Mouse (Mus musculus) adrenal gland, postnatal 14 days (tissue): ENCODE measurements around the gene Znrd1. TPM values are rescaled to one million over a fixed set of nuclear protein-coding genes. Genes with fewer than 3 reads are reported as not detected.

Source experiments
- DNase-seq: peaks from one replicate; pipeline ENCODE4 v3.0.0; 2021; ENCODE audit warnings: mixed read lengths
- total RNA-seq: library from RNA; stranded (reverse); gene quantifications from 2 replicates; pipeline ENCODE4 v1.2.3, GENCODE M21; 2021

Gene Znrd1
- total RNA-seq, 1 experiment from 2014 or later = 36.5 TPM

DNA sequence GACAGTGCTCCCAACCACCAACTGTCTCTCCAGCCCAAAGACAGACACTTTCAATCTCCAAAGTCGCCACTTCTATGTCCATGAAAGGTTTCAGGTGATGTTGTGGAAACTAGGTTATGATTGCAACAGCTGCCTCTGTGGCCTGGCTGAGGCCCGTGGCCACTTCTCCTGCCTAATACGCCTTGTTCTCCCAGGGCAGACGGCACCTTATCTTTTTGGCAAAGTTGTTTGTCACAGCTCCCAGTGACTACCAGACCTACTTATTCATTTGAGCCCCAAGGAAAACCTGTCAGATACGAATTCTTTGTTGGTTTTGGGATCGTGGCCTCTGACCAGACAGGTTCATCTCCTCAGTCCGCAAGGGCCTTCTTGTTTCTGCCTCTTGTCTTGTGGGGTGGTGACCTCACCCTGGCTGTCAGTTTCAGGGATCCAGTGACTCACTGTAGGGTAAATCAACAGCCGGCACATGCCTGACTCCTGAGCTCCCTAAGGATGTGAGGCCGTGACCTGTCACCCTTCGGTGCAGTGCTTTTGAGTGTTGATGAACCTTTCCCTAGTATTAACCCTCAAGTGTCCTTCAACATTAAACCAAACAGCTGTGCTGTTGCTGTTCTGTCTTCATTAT, 30.8 kb downstream of the Znrd1 start:
- DNase-seq = no peak

DNA sequence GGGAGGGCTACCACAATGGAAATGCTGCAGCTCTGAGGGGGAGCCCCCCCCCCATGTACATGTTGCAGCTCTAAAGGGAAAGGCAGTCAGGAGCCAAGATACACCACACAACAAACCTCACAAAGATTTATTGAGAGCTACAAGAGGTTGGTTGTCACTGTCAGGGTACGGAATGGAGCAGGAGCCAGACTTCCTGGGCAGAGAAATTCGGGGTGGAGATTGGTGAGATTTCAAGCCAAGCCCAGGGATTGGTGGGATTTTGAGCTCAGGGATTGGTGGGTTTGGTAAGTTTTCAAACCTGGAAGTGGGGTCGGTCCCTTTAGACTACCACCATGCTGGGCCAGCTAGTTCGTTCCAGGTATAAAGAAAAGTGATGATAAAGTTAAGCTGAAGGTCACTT, 34.9 kb downstream of the Znrd1 start:
- no peak for DNase-seq

DNA sequence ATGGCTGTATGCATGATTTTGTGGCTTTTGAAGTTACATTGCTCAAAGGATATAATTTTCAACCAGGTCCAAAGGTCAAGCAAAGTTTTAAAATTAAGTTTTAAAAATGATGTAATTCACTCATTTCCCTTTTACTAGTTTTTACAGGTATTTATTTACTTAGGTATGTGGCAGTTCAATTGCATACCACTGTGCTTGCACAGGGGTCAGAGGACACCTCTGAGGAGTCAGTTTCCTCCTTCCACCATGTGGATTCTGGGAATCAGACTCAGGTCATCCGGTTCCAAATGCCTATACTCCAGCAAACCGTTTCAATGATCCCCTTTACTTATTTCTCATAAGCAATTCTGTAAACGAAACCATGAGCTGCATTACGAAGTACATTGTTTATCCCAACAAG, 35.6 kb downstream of the Znrd1 start:
- DNase-seq = no peak

DNA sequence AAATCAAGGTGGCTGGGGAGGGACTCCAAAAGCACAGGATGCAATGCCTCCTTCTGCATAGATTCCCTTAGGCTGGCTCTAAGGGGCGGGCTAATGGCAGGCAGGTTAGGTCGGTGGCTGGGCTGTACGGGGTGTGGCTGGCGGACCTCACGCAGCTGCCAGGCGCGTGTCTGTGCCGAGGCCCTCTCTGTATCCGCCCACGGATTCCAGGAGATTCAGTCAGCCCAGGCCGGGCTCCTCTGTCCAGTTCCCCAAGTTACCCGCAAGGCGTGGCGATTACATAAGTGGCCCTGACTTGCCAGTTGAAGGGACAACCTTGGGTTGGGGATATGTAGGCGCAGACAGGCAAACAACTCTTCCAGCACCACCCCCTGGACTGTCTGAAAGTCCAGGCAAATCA, 38.1 kb downstream of the Znrd1 start:
- peak; percentile 77 for DNase-seq

DNA sequence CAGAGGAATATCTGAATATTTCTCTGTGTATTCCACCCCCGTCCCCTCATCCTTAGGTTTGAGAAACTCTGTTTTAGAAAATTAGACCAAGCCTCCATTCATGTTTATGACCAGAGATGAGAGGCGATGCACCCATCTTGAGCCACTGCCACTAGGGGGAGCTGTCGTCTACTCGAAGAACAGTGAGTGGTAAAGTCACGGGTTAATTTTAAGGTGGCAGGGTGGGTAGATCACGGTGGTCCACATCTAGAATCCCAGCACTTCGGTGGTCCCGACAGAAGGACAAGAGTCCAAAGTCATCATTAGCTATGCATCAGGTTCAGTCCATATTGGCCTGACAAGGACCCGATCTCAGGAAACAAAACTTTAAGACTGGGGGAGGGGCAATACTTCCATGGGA, 43.3 kb downstream of the Znrd1 start:
- DNase-seq = peak; percentile 75

DNA sequence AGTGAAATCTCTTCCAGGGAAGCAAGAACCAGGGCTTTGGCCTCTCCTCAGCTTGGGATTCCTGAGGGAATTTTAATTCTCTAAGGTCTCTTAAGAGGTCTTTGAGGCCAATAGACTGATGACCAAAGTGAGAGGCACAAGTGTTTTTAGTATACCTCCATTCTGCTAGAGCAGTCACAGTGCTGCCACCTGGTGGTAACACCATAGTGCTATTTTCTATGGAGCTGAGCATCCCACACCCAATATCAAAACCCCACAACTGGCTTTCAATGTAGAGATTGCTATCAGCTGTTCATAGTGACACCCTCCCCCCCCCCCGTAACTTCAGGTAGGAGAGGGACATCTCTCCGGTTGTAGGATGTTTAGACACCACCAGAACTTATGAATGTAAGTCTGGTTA, 44.3 kb downstream of the Znrd1 start:
- DNase-seq = peak; percentile 84

DNA sequence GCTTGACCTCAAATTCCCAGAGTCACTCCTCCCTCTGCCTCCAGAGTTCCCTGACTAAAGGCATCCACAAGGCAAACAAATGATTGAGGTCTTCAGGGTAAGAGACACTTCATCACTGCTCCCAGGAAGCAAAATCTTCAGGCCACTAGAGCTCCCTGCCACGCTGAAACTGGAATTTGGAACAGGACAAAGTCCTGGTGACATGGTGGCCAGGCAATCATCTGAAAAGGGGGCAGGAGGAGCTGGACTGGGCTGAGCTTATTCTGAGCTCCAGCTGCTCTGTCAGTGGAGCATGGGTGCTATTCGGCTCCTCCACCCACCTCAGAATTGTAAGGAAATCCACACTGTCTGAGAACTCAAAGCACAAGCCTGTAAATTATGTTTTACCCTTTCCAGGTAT, 46.3 kb downstream of the Znrd1 start:
- no peak for DNase-seq

DNA sequence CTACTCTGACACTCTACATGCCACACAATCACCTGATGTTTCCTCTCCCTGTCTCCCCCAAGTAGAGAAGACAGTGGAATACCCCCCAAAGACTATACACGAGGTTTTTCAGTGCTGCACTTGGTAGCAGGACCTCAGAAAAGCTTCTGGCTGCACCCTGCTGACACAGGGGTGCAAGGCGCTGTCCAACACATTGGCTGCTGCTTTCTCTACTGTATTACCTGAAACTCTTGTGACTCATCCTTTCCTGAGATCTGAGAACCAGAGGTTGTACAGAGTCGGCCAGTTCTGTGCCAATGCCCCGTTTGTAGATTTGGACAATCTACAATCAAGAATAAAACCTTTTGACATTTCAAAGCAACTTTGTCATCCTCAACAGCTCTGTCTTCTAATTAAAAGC, 48.6 kb downstream of the Znrd1 start:
- no peak for DNase-seq

DNA sequence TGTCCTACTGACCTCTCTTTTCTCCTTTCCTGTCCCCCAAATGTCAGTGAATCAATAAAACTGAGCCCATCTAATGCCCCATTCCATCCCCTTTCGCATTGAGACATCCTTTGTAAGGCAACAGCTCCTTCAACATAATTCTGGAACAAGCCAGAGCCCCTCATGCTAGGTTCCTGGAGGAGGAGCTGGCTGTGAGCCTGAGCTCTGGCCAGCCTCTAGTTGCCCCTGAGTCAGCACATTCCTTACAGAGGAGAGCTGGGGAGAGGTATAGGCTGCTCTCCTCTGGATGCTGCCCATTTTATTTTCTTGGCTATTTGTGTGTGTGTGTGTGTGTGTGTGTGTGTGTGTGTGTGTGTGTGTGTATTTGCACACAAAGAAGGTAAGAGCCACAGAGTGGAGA, 50.1 kb downstream of the Znrd1 start:
- DNase-seq = no peak

Other genes with a start within 250 kb of the Znrd1 start
- gene H2-M10.5, start 185.6 kb downstream of the Znrd1 start, total RNA-seq = not detected in 2 replicates
- not detected in 2 replicates for gene H2-M10.6, start 146.4 kb downstream of the Znrd1 start, total RNA-seq
- 45.3 and 55.8 TPM in 2 replicates for gene Trim26, start 121.4 kb downstream of the Znrd1 start, total RNA-seq
- gene Trim15, start 91.3 kb downstream of the Znrd1 start, total RNA-seq = not detected in 2 replicates
- 1.3 and 6.7 TPM in 2 replicates for gene Trim10, start 89.0 kb downstream of the Znrd1 start, total RNA-seq
- not detected in 2 replicates for gene Trim40, start 68.4 kb downstream of the Znrd1 start, total RNA-seq
- gene Trim31, start 60.4 kb downstream of the Znrd1 start, total RNA-seq = not detected in 2 replicates
- 0.45 and 1.1 TPM in 2 replicates for gene Rnf39, start 15.6 kb downstream of the Znrd1 start, total RNA-seq
- 77.1 and 81.0 TPM in 2 replicates for gene Ppp1r11, start 6.8 kb downstream of the Znrd1 start, total RNA-seq
- gene Znrd1as, start within 50 bp of the Znrd1 start, total RNA-seq = 10.6 and 10.9 TPM in 2 replicates
- not detected in 2 replicates for gene 2410137M14Rik, start 22.7 kb upstream of the Znrd1 start, total RNA-seq
- gene H2-M5, start 31.0 kb upstream of the Znrd1 start, total RNA-seq = 0.34 TPM in 1 of 2 replicates, not detected in the other
- 4.1 and 4.5 TPM in 2 replicates for gene Zfp57, start 42.6 kb upstream of the Znrd1 start, total RNA-seq
- not detected in 2 replicates for gene Mog, start 64.8 kb upstream of the Znrd1 start, total RNA-seq
- 24.2 and 32.7 TPM in 2 replicates for gene Gabbr1, start 87.4 kb upstream of the Znrd1 start, total RNA-seq
- not detected in 2 replicates for gene Olfr90, start 129.9 kb upstream of the Znrd1 start, total RNA-seq
- not detected in 2 replicates for gene Olfr91, start 139.7 kb upstream of the Znrd1 start, total RNA-seq
- not detected in 2 replicates for gene Olfr92, start 161.5 kb upstream of the Znrd1 start, total RNA-seq
- gene Olfr93, start 202.9 kb upstream of the Znrd1 start, total RNA-seq = not detected in 2 replicates
- gene Ubd, start 235.3 kb upstream of the Znrd1 start, total RNA-seq = 3.4 TPM in 1 of 2 replicates, not detected in the other
- not detected in 2 replicates for gene Olfr94, start 242.4 kb upstream of the Znrd1 start, total RNA-seq